Mouse (Mus musculus) MEL (cell line): ENCODE data around the gene Oprl1.

Experiments
- CHD1 ChIP-seq: IDR thresholded peaks from 2 replicates; pipeline ENCODE4 v1.6.1; 2012; ENCODE audit warnings: low read depth, mild to moderate bottlenecking, inconsistent platforms, low read length, improper control_type of control experiment
- CTCF ChIP-seq, 3 experiments: IDR thresholded peaks in 2 of 3; conservative IDR thresholded peaks in 1 of 3; 2 replicates each; pipeline ENCODE4 v1.5.1; 2011 to 2012; ENCODE audit warnings: low read length in 3 of 3, low read depth in 2 of 3, mild to moderate bottlenecking in 2 of 3, improper control_type of control experiment in 1 of 3, inconsistent platforms in 1 of 3, mixed read lengths in 1 of 3, moderate library complexity in 1 of 3; ENCODE audit not compliant: control insufficient read depth in 1 of 3, insufficient read depth in 1 of 3, poor library complexity in 1 of 3, severe bottlenecking in 1 of 3
- E2F4 ChIP-seq: IDR thresholded peaks from 2 replicates; pipeline ENCODE4 v1.6.1; 2011; ENCODE audit warnings: low read depth, low read length, improper control_type of control experiment, borderline replicate concordance
- ELF1 ChIP-seq: IDR thresholded peaks from 2 replicates; pipeline ENCODE4 v1.6.1; 2014; ENCODE audit warnings: low read depth, mild to moderate bottlenecking, inconsistent platforms, low read length, improper control_type of control experiment, moderate library complexity
- EP300 ChIP-seq, 2 experiments: IDR thresholded peaks; 2 replicates each; pipeline ENCODE4 v1.6.1; 2011; ENCODE audit warnings: improper control_type of control experiment in 2 of 2, low read length in 2 of 2, low read depth in 1 of 2, mild to moderate bottlenecking in 1 of 2
- GABPA ChIP-seq: IDR thresholded peaks from 2 replicates; pipeline ENCODE4 v1.6.1; 2012; ENCODE audit warnings: low read depth, mild to moderate bottlenecking, inconsistent platforms, low read length, improper control_type of control experiment, moderate library complexity
- MAX ChIP-seq: IDR thresholded peaks from 2 replicates; pipeline ENCODE4 v1.6.1; 2011; ENCODE audit warnings: low read length, improper control_type of control experiment
- POLR2A ChIP-seq, 2 experiments: IDR thresholded peaks; 2 replicates each; pipeline ENCODE4 v1.6.1; 2011 to 2012; ENCODE audit warnings: low read length in 2 of 2, mild to moderate bottlenecking in 2 of 2, control low read depth in 1 of 2, improper control_type of control experiment in 1 of 2, low read depth in 1 of 2, moderate library complexity in 1 of 2; ENCODE audit not compliant: control insufficient read depth in 1 of 2, insufficient read depth in 1 of 2, poor library complexity in 1 of 2
- POLR2AphosphoS2 ChIP-seq: IDR thresholded peaks from 2 replicates; pipeline ENCODE4 v1.6.1; 2011; ENCODE audit warnings: low read length, improper control_type of control experiment
- RAD21 ChIP-seq: IDR thresholded peaks from 2 replicates; pipeline ENCODE4 v1.6.1; 2011; ENCODE audit warnings: mild to moderate bottlenecking, low read depth, low read length, improper control_type of control experiment
- TAL1 ChIP-seq: IDR thresholded peaks from 2 replicates; pipeline ENCODE4 v1.6.1; 2012; ENCODE audit warnings: mild to moderate bottlenecking, inconsistent platforms, low read length, moderate library complexity, mixed read lengths
- UBTF ChIP-seq: IDR thresholded peaks from 2 replicates; pipeline ENCODE4 v1.6.1; 2012; ENCODE audit warnings: low read depth, mild to moderate bottlenecking, inconsistent platforms, low read length, improper control_type of control experiment, moderate library complexity, borderline replicate concordance; ENCODE audit not compliant: insufficient read depth
- USF1 ChIP-seq: IDR thresholded peaks from 2 replicates; pipeline ENCODE4 v1.6.1; 2014; ENCODE audit warnings: low read depth, mild to moderate bottlenecking, inconsistent platforms, low read length, improper control_type of control experiment, moderate library complexity

DNA sequence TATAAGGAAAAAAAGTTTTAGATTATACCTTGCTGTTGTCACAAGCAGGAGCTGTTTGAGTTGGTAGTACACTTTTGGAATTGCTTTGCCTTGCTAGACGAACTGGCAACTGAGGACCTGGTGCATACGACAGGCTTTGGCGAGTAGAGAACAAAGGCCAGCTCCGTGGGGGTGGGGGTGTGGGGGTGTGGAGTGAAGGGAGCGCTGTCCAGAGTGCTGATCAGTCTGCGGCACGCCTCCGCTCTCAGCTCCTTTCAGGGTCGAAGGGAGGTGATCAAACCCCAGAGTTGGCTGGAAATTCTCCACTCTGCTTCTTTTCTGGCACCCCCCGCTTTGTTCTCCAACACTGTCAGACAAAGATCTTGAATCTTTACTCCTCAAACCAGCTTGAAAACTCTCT lies 49.8 kb downstream of the Oprl1 start:
- no peak for TF ChIP-seq E2F4
- no peak for TF ChIP-seq RAD21
- no peak for TF ChIP-seq POLR2A (IDR thresholded peaks at IDR 0.05; ENCODE audit: control insufficient read depth in 1 of 2, insufficient read depth in 1 of 2, low read depth in 1 of 2, low read length in 2 of 2, poor library complexity in 1 of 2)
- no peak for TF ChIP-seq MAX
- no peak for TF ChIP-seq TAL1
- no peak for TF ChIP-seq GABPA
- TF ChIP-seq EP300 (IDR thresholded peaks at IDR 0.05; ENCODE audit: low read depth in 1 of 2, low read length in 2 of 2) = no peak
- TF ChIP-seq CHD1 = no peak
- no peak for TF ChIP-seq CTCF (IDR thresholded peaks at IDR 0.05 in 2 of 3, conservative IDR thresholded peaks at IDR 0.05 in 1 of 3; ENCODE audit: control insufficient read depth in 1 of 3, insufficient read depth in 1 of 3, low read depth in 2 of 3, low read length in 3 of 3, poor library complexity in 1 of 3, severe bottlenecking in 1 of 3)
- TF ChIP-seq POLR2AphosphoS2 = no peak
- TF ChIP-seq ELF1 = no peak
- no peak for TF ChIP-seq UBTF
- no peak for TF ChIP-seq USF1
